ENCODE assay signal across 8 mouse cellular contexts in the genomic region with DNA sequence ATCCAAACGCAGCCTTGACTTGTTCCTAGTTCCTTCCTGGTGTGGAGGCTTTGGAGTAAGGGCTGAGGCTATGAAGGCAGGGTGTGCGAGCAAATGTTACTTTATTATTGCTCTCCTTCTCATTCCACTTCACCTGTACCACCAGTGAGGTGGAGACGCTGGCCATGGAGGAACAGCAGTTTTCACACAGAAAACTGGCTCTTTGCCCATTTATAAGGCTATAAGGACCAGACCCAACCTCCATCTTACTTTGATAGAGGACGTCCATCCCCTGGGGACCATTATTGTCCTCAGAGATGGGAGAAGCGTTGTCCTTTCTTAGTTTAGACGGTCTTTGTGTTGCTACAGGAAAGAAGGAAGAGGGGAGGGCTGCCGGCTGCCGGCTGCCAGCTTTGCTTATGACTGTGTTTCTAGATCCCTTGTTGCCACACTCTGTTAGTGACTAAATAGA.
DNase-seq lines count a peak whose midpoint lies in the region; ATAC-seq and TF ChIP-seq lines count a peak whose summit lies in the region.

No protein-coding gene starts in this region.

- peaks cover 30% of the 10 kb centered on the region for H3K27me3 ChIP-seq in forebrain, embryonic 16.5 days (replicated peaks; ENCODE audit: control insufficient read depth, insufficient read depth, low read length)
- peaks cover 22% of the 10 kb centered on the region for H3K27me3 ChIP-seq in forebrain, embryonic 14.5 days (replicated peaks; ENCODE audit: control insufficient read depth, insufficient read depth, low read length)
- H3K27me3 ChIP-seq in lung, postnatal 0 days (replicated peaks; ENCODE audit: insufficient read depth, low read length): no peaks in the 10 kb centered on the region
- H3K27me3 ChIP-seq in limb, embryonic 12.5 days: no peaks in the 10 kb centered on the region

- H3K9ac ChIP-seq in forebrain, embryonic 16.5 days (replicated peaks; ENCODE audit: low read depth, low read length): no peak overlapping the region
- H3K9ac ChIP-seq in forebrain, embryonic 14.5 days (ENCODE audit: low read length): no peak overlapping the region
- peak overlapping the region; percentile 32; the same call in 1 of the 2 replicates for H3K9ac ChIP-seq in lung, postnatal 0 days (replicated peaks; ENCODE audit: low read depth)
- no peak overlapping the region for H3K9ac ChIP-seq in limb, embryonic 12.5 days (replicated peaks)

- H3K36me3 ChIP-seq in forebrain, embryonic 16.5 days (ENCODE audit: control insufficient read depth, insufficient read depth): no peaks in the 10 kb centered on the region
- no peaks in the 10 kb centered on the region for H3K36me3 ChIP-seq in forebrain, embryonic 14.5 days (ENCODE audit: control insufficient read depth, insufficient read depth, low read length)
- 0 out of 2 replicates have a peak, but pooled peaks cover 4% of the 10 kb centered on the region for H3K36me3 ChIP-seq in lung, postnatal 0 days (ENCODE audit: insufficient read depth, low read length)
- no peaks in the 10 kb centered on the region for H3K36me3 ChIP-seq in limb, embryonic 12.5 days

- peak overlapping the region; percentile 25 for H3K4me2 ChIP-seq in forebrain, embryonic 16.5 days (ENCODE audit: low read length)
- no peak overlapping the region for H3K4me2 ChIP-seq in forebrain, embryonic 14.5 days (ENCODE audit: low read length)
- H3K4me2 ChIP-seq in lung, postnatal 0 days (replicated peaks; ENCODE audit: low read depth, low read length): peak overlapping the region; percentile 61
- H3K4me2 ChIP-seq in limb, embryonic 12.5 days: peak overlapping the region; percentile 17; the same call in 1 of the 2 replicates

- H3K4me3 ChIP-seq in forebrain, embryonic 16.5 days (replicated peaks; ENCODE audit: low read length): no peak overlapping the region
- H3K4me3 ChIP-seq in forebrain, embryonic 14.5 days (ENCODE audit: low read depth, low read length): no peak overlapping the region
- peak overlapping the region; percentile 28 for H3K4me3 ChIP-seq in lung, postnatal 0 days (ENCODE audit: low read depth, low read length)
- H3K4me3 ChIP-seq in limb, embryonic 12.5 days (replicated peaks): no peak overlapping the region

- H3K27ac ChIP-seq in forebrain, embryonic 16.5 days (ENCODE audit: low read length): no peak overlapping the region
- H3K27ac ChIP-seq in forebrain, embryonic 14.5 days (ENCODE audit: low read depth, low read length): no peak overlapping the region
- H3K27ac ChIP-seq in lung, postnatal 0 days (ENCODE audit: low read length): peak overlapping the region; percentile 57
- no peak overlapping the region for H3K27ac ChIP-seq in limb, embryonic 12.5 days

- TF ChIP-seq EP300 in lung, postnatal 0 days (IDR thresholded peaks at IDR 0.05): no peak

- H3K9me3 ChIP-seq in forebrain, embryonic 16.5 days (ENCODE audit: control insufficient read depth, low read length): no peaks in the 10 kb centered on the region
- no peaks in the 10 kb centered on the region for H3K9me3 ChIP-seq in forebrain, embryonic 14.5 days (replicated peaks; ENCODE audit: control insufficient read depth, low read length)
- H3K9me3 ChIP-seq in lung, postnatal 0 days (ENCODE audit: low read length): no peaks in the 10 kb centered on the region
- H3K9me3 ChIP-seq in limb, embryonic 12.5 days: no peaks in the 10 kb centered on the region

- H3K4me1 ChIP-seq in forebrain, embryonic 16.5 days (replicated peaks; ENCODE audit: control insufficient read depth, insufficient read depth, low read length): peaks cover 8% of the 10 kb centered on the region; the same call in 1 of the 2 replicates
- peaks cover 3% of the 10 kb centered on the region; the same call in 1 of the 2 replicates for H3K4me1 ChIP-seq in forebrain, embryonic 14.5 days (ENCODE audit: control insufficient read depth, insufficient read depth, low read length)
- H3K4me1 ChIP-seq in lung, postnatal 0 days (ENCODE audit: insufficient read depth, low read depth, low read length): peaks cover 8% of the 10 kb centered on the region; the same call in 1 of the 2 replicates
- peaks cover 55% of the 10 kb centered on the region for H3K4me1 ChIP-seq in limb, embryonic 12.5 days (replicated peaks)

- TF ChIP-seq CTCF in lung, postnatal 0 days (IDR thresholded peaks at IDR 0.05): no peak

- no peak for ATAC-seq in forebrain, embryonic 16.5 days
- no peak for ATAC-seq in forebrain, embryonic 14.5 days
- no peak for ATAC-seq in lung, postnatal 0 days
- ATAC-seq in limb, embryonic 12.5 days (ENCODE audit: insufficient number of reproducible peaks, insufficient read depth, low FRiP score, low TSS enrichment, low read depth): no peak

- WGBS in forebrain, embryonic 16.5 days: 70% methylated on average over 8 of the region's 8 CpGs
- WGBS in forebrain, embryonic 14.5 days: 80% methylated on average over 8 of the region's 8 CpGs
- WGBS in lung, postnatal 0 days: 47% methylated on average over 8 of the region's 8 CpGs
- 76% methylated on average over 8 of the region's 8 CpGs for WGBS in limb, embryonic 12.5 days

- no peak for DNase-seq in forebrain, embryonic 14.5 days (ENCODE audit: low spot score)
- DNase-seq in lung, postnatal 0 days (ENCODE audit: low spot score): peak; percentile 44
- no peak for DNase-seq in lung, postnatal 36 days
- peak; percentile 59 for DNase-seq in thymus, postnatal 0 days (ENCODE audit: low spot score)
- no peak for DNase-seq in layer of hippocampus, postnatal 36 days
- DNase-seq in cerebellum, adult 11-12 months: no peak

Comparison
In these comparisons a context has a peak if more than half of its experiments do, and no peak if none do; other contexts are left out.
1. DNase-seq: peak in lung, postnatal 0 days (single experiment) and thymus, postnatal 0 days (single experiment); none in forebrain, embryonic 14.5 days (single experiment), lung, postnatal 36 days (single experiment), layer of hippocampus, postnatal 36 days (0 of 2) and cerebellum, adult 11-12 months (single experiment).